Mouse (Mus musculus): ENCODE measurements around the gene Klc2. TPM values are rescaled to one million over a fixed set of nuclear protein-coding genes. Genes with fewer than 3 reads are reported as not detected.
"Not testable (repeated sequence)": the region's sequence is repeated elsewhere in the genome, so short reads cannot be mapped to it uniquely, and the experiment has no call there.

The Klc2 gene
- polyA plus RNA-seq, 1 experiment from 2014 or later: 59.0 TPM

GRCm38 (mm10) chr19:5095887-5096474 is 22.4 kb downstream of the Klc2 start:
- WGBS: 8% methylated on average over 9 of the region's 9 CpGs
- H3K9ac ChIP-seq (replicated peaks; ENCODE audit: low read length): peak overlapping the region; percentile 99
- peak; percentile 45 for DNase-seq
- H3K9me3 ChIP-seq (ENCODE audit: control insufficient read depth, low read length): no peaks in the 10 kb centered on the region
- ATAC-seq (ENCODE audit: low FRiP score, low TSS enrichment): no peak
- peak overlapping the region; percentile 89 for H3K4me3 ChIP-seq (replicated peaks; ENCODE audit: low read depth, low read length)
- peak overlapping the region; percentile 96 for H3K27ac ChIP-seq (replicated peaks; ENCODE audit: low read depth, low read length)
- no peaks in the 10 kb centered on the region for H3K27me3 ChIP-seq (ENCODE audit: control insufficient read depth, insufficient read depth, low read length)
- peaks cover 53% of the 10 kb centered on the region for H3K4me1 ChIP-seq (ENCODE audit: control insufficient read depth, insufficient read depth, low read length)
- peaks cover 49% of the 10 kb centered on the region for H3K36me3 ChIP-seq (ENCODE audit: control insufficient read depth, insufficient read depth, low read length)
- peak overlapping the region; percentile 92 for H3K4me2 ChIP-seq (ENCODE audit: low read length)

DNA sequence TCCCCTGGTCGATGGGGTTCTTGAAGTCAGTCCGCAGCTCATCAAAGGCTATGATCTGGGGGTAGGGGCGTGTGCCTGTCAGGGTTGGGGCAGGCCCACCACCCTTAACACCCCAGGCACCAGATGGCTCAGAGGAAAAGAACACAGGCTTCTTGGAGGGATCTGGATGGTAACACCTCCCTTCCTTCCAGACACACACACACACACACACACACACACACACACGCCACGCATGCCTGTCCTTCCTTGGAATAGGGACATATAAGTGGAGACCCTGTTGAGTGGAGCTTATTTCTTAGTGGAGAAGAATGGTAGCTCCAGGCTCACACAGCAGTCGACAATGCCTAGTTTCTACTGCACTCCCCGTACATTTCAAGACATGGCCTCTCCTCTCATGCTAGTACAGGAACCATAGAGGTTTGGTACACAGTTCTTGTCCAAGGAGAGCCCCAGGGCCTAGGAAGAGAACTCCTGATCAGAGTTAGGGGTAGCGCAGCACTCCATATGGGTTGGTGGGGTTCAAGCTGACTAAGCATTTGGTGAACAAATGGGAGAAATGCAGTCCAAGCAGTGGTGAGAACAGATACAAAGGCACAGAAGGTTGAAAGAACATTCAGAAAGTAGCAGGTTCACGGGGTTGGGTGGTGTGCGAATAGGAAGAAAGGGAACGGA is 23.5 kb downstream of the Klc2 start:
- H3K9me3 ChIP-seq (ENCODE audit: control insufficient read depth, low read length): no peaks in the 10 kb centered on the region
- H3K27ac ChIP-seq (replicated peaks; ENCODE audit: low read depth, low read length): peak overlapping the region; percentile 96
- H3K9ac ChIP-seq (replicated peaks; ENCODE audit: low read length): peak overlapping the region; percentile 99
- peak overlapping the region; percentile 92 for H3K4me2 ChIP-seq (ENCODE audit: low read length)
- H3K36me3 ChIP-seq (ENCODE audit: control insufficient read depth, insufficient read depth, low read length): peaks cover 48% of the 10 kb centered on the region
- 25% methylated on average over 11 of the region's 11 CpGs for WGBS
- ATAC-seq (ENCODE audit: low FRiP score, low TSS enrichment) (0 out of 2 replicates have a peak, but pooled peaks have one; percentile 37), DNase-seq (peak; percentile 41)
- H3K4me3 ChIP-seq (replicated peaks; ENCODE audit: low read depth, low read length): peak overlapping the region; percentile 89
- peaks cover 53% of the 10 kb centered on the region for H3K4me1 ChIP-seq (ENCODE audit: control insufficient read depth, insufficient read depth, low read length)
- no peaks in the 10 kb centered on the region for H3K27me3 ChIP-seq (ENCODE audit: control insufficient read depth, insufficient read depth, low read length)

GRCm38 (mm10) chr19:5094243-5094632 is 24.1 kb downstream of the Klc2 start:
- Histone ChIP-seq H3K9ac (replicated peaks; ENCODE audit: low read length) (peak overlapping the region; percentile 99), H3K36me3 (ENCODE audit: control insufficient read depth, insufficient read depth, low read length) (peaks cover 45% of the 10 kb centered on the region), H3K27ac (replicated peaks; ENCODE audit: low read depth, low read length) (peak overlapping the region; percentile 96), H3K27me3 (ENCODE audit: control insufficient read depth, insufficient read depth, low read length) (no peaks in the 10 kb centered on the region), H3K9me3 (ENCODE audit: control insufficient read depth, low read length) (no peaks in the 10 kb centered on the region), H3K4me1 (ENCODE audit: control insufficient read depth, insufficient read depth, low read length) (peaks cover 50% of the 10 kb centered on the region), H3K4me3 (replicated peaks; ENCODE audit: low read depth, low read length) (peak overlapping the region; percentile 89), H3K4me2 (ENCODE audit: low read length) (peak overlapping the region; percentile 92)
- DNase-seq (peak; percentile 98), ATAC-seq (ENCODE audit: low FRiP score, low TSS enrichment) (peak; percentile 76)
- WGBS: under 1% methylated on average over 21 of the region's 21 CpGs

GRCm38 (mm10) chr19:5093481-5094242 is 24.7 kb downstream of the Klc2 start:
- ATAC-seq (ENCODE audit: low FRiP score, low TSS enrichment) (no peak), DNase-seq (no peak)
- Histone ChIP-seq H3K9ac (replicated peaks; ENCODE audit: low read length) (peak overlapping the region; percentile 99; the same call in 1 of the 2 replicates), H3K9me3 (ENCODE audit: control insufficient read depth, low read length) (no peaks in the 10 kb centered on the region), H3K27me3 (ENCODE audit: control insufficient read depth, insufficient read depth, low read length) (no peaks in the 10 kb centered on the region), H3K4me2 (ENCODE audit: low read length) (peak overlapping the region; percentile 92), H3K36me3 (ENCODE audit: control insufficient read depth, insufficient read depth, low read length) (peaks cover 42% of the 10 kb centered on the region), H3K4me1 (ENCODE audit: control insufficient read depth, insufficient read depth, low read length) (peaks cover 49% of the 10 kb centered on the region), H3K27ac (replicated peaks; ENCODE audit: low read depth, low read length) (peak overlapping the region; percentile 96), H3K4me3 (replicated peaks; ENCODE audit: low read depth, low read length) (peak overlapping the region; percentile 89; the same call in 1 of the 2 replicates)
- WGBS: 75% methylated on average over 12 of the region's 12 CpGs

DNA sequence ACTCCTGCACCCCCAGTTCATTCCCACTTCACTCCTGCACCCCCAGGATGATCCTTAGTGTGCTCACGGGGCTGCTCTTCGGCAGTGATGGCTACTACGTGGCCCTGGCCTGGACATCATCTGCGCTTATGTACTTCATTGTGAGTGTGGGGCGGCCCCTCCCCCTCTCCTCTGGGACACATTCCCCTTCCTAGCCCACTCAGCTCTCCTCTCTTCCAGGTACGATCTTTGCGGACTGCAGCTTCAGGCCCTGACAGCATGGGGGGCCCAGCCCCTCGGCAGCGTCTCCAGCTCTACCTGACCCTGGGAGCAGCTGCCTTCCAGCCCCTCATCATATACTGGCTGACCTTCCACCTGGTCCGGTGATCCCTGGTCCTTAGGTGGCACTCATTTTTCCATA is 26.3 kb downstream of the Klc2 start:
- ATAC-seq (ENCODE audit: low FRiP score, low TSS enrichment) (no peak), DNase-seq (no peak)
- H3K9me3 ChIP-seq (ENCODE audit: control insufficient read depth, low read length): no peaks in the 10 kb centered on the region
- H3K36me3 ChIP-seq (ENCODE audit: control insufficient read depth, insufficient read depth, low read length): peaks cover 42% of the 10 kb centered on the region
- H3K4me2 ChIP-seq (ENCODE audit: low read length): no peak overlapping the region
- H3K27ac ChIP-seq (replicated peaks; ENCODE audit: low read depth, low read length): no peak overlapping the region
- H3K4me1 ChIP-seq (ENCODE audit: control insufficient read depth, insufficient read depth, low read length): peaks cover 47% of the 10 kb centered on the region
- WGBS: 89% methylated on average over 10 of the region's 10 CpGs
- H3K27me3 ChIP-seq (ENCODE audit: control insufficient read depth, insufficient read depth, low read length): no peaks in the 10 kb centered on the region
- no peak overlapping the region for H3K4me3 ChIP-seq (replicated peaks; ENCODE audit: low read depth, low read length)
- no peak overlapping the region for H3K9ac ChIP-seq (replicated peaks; ENCODE audit: low read length)

DNA sequence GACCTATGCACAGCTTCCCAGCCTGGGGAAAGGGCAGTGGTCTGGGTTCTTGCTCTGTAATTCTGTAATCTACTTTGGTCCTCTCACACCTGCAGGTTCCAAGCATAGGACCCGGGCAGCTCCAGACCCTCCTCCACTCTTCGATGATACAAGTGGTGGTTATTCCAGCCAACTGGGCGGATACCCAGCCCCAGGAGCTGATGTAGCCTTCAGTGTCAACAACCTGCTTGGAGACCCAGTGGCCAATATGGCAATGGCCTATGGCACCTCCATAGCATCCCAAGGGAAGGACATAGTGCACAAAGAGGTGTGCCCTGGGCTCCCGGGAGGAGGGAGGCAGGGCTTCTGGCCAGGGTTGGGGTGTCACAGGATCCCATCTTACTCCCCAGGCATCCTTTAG is 29.0 kb downstream of the Klc2 start:
- no peak overlapping the region for H3K27ac ChIP-seq (replicated peaks; ENCODE audit: low read depth, low read length)
- WGBS: 90% methylated on average over 4 of the region's 4 CpGs
- 0 out of 2 replicates have a peak overlapping the region, but pooled peaks have one; percentile 67 for H3K9ac ChIP-seq (replicated peaks; ENCODE audit: low read length)
- H3K4me2 ChIP-seq (ENCODE audit: low read length): peak overlapping the region; percentile 74
- peak overlapping the region; percentile 75 for H3K4me3 ChIP-seq (replicated peaks; ENCODE audit: low read depth, low read length)
- ATAC-seq (ENCODE audit: low FRiP score, low TSS enrichment): no peak
- H3K36me3 ChIP-seq (ENCODE audit: control insufficient read depth, insufficient read depth, low read length): peaks cover 42% of the 10 kb centered on the region
- no peaks in the 10 kb centered on the region for H3K9me3 ChIP-seq (ENCODE audit: control insufficient read depth, low read length)
- H3K27me3 ChIP-seq (ENCODE audit: control insufficient read depth, insufficient read depth, low read length): peaks cover 21% of the 10 kb centered on the region
- no peak for DNase-seq
- peaks cover 23% of the 10 kb centered on the region for H3K4me1 ChIP-seq (ENCODE audit: control insufficient read depth, insufficient read depth, low read length)

DNA sequence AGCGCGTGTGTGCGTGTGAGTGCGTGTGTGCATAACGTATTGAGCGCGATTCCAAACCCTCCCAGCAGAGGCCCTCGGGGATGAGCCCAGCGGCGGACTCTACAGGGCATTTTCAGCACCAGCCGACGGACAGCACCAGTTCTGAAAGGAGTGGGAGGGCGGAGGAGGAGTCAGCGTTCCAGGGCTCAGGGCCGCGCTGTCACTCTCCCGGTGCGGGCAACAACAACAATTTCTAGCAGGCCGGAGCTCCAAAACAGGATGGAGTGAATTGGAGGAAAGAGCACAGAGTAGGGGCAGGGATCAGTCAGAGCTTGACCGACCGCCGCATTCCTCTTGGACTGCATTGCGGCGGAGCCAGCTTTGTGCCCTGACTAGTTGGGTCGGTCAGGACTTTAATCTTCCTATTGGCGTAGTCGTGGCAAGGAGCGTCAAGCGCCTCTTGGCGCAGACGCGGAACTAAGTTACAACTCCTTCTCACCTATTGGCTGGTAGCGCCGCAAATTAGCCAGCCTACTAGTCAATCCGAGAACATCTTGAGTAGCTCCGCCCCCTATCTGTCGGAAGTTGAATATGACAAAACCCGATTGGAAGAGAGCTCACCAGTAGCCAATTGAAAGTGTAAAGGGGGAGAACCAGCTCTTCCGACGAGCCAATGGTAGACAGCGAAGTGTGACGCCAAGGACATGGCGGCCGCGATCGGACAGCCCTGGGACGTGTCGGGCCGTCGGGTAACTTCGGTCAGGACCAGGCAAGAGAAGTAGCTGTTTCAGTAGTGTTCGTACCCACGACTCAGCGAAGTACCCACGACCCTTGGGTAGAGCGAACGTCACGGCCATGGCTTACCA is 30.3 kb downstream of the Klc2 start, which contains the start of gene Yif1a:
Gene Yif1a (plus strand): TSS at position 655 of the 845 bp plus-strand sequence.
- peak within 1 kb of the TSS; percentile 75 for H3K4me3 ChIP-seq (replicated peaks; ENCODE audit: low read depth, low read length)
- peak; percentile 98 for DNase-seq
- peak within 1 kb of the TSS; percentile 89 for H3K27ac ChIP-seq (replicated peaks; ENCODE audit: low read depth, low read length)
- H3K27me3 ChIP-seq (ENCODE audit: control insufficient read depth, insufficient read depth, low read length): peaks cover 32% of the 10 kb centered on the region
- no peaks in the 10 kb centered on the region for H3K9me3 ChIP-seq (ENCODE audit: control insufficient read depth, low read length)
- peaks cover 34% of the 10 kb centered on the region for H3K36me3 ChIP-seq (ENCODE audit: control insufficient read depth, insufficient read depth, low read length)
- peak within 1 kb of the TSS; percentile 74 for H3K4me2 ChIP-seq (ENCODE audit: low read length)
- H3K4me1 ChIP-seq (ENCODE audit: control insufficient read depth, insufficient read depth, low read length): peaks cover 15% of the 10 kb centered on the region; the same call in 1 of the 2 replicates
- ATAC-seq (ENCODE audit: low FRiP score, low TSS enrichment): peak; percentile 93
- under 1% methylated on average over 58 of the region's 58 CpGs for WGBS
- H3K9ac ChIP-seq (replicated peaks; ENCODE audit: low read length): peak within 1 kb of the TSS; percentile 67

DNA sequence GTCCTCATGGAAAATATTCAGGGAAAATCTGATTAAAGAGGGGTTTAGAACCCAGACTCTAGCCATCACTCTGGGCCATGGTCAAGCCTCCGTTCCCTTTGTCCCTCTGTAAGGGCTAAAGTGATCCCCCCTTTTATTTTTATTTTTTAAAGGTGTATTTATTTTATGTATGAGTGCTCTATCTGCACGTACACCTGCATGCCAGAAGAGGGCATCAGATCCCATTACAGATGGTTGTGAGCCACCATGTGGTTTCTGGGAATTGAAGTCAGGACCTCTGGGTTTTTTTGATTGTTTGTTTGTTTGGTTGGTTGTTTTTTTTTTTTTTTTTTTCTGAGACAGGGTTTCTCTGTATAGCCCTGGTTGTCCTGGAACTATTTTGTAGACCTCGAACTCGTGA is 31.8 kb downstream of the Klc2 start:
- 60% methylated on average over 4 of the region's 4 CpGs for WGBS
- not testable (repeated sequence) for DNase-seq; H3K27ac ChIP-seq (replicated peaks; ENCODE audit: low read depth, low read length); H3K4me3 ChIP-seq (replicated peaks; ENCODE audit: low read depth, low read length); ATAC-seq (ENCODE audit: low FRiP score, low TSS enrichment); H3K4me2 ChIP-seq (ENCODE audit: low read length); H3K9me3 ChIP-seq (ENCODE audit: control insufficient read depth, low read length); H3K9ac ChIP-seq (replicated peaks; ENCODE audit: low read length)
- Histone ChIP-seq H3K36me3 (ENCODE audit: control insufficient read depth, insufficient read depth, low read length) (peaks cover 18% of the 10 kb centered on the region), H3K4me1 (ENCODE audit: control insufficient read depth, insufficient read depth, low read length) (peaks cover 15% of the 10 kb centered on the region; the same call in 1 of the 2 replicates), H3K27me3 (ENCODE audit: control insufficient read depth, insufficient read depth, low read length) (peaks cover 47% of the 10 kb centered on the region)

All from midbrain, embryonic 14.5 days (tissue).